Mouse (Mus musculus) layer of hippocampus, adult 11-12 months (tissue): Measurements from ENCODE around the gene Defa36.
"Not testable (repeated sequence)": the region's sequence is repeated elsewhere in the genome, so short reads cannot be mapped to it uniquely, and the experiment has no call there.

Experiments
- DNase-seq: peaks from one replicate; pipeline ENCODE4 v3.0.0; 2022; ENCODE audit warnings: low spot score

The Defa36 gene

GRCm38 (mm10) chr8:21427111-21427510 is at the start of gene Defa36:
Gene Defa36, plus strand, starts transcription at chr8:21427411.
- DNase-seq = not testable (repeated sequence)

GRCm38 (mm10) chr8:21378215-21378614 is 49.0 kb upstream of the Defa36 start, which contains the start of gene Defa2:
Gene Defa2, plus strand, starts transcription at chr8:21378515.
- not testable (repeated sequence) for DNase-seq

- not testable (repeated sequence) for DNase-seq
Measured at GRCm38 (mm10) chr8:21391511-21391910, 35.7 kb upstream of the Defa36 start, which contains the start of gene Defa33. Gene Defa33, plus strand, starts transcription at chr8:21391811.

GRCm38 (mm10) chr8:21456460-21456859 is 29.2 kb downstream of the Defa36 start, which contains the start of gene Gm7849:
Gene Gm7849, minus strand, starts transcription at chr8:21456560.
- DNase-seq = not testable (repeated sequence)
